Mouse (Mus musculus) bone marrow, adult 2 months (tissue): ENCODE results near the gene Fosl2.

Source experiments
- CTCF ChIP-seq: fragments of 200-500 bp; IDR thresholded peaks from 2 replicates; pipeline ENCODE4 v1.5.1; 2011; ENCODE audit warnings: low read length, control low read depth; ENCODE audit not compliant: control insufficient read depth, insufficient read depth
- POLR2A ChIP-seq: fragments of 200-500 bp; IDR thresholded peaks from 2 replicates; pipeline ENCODE4 v1.6.1; 2011; ENCODE audit warnings: low read depth, mild to moderate bottlenecking, control low read depth, low read length, borderline replicate concordance; ENCODE audit not compliant: control insufficient read depth

GRCm38 (mm10) chr5:32138446-32139195 is 3.0 kb downstream of the Fosl2 start:
- TF ChIP-seq CTCF = no peak
- TF ChIP-seq POLR2A = no peak
